Mouse (Mus musculus): ENCODE measurements around the gene Ndufs7.

The Ndufs7 gene

GRCm38 (mm10) chr10:80301256-80302081 is 52.5 kb downstream of the Ndufs7 start:
- POLR2A ChIA-PET = interaction anchor here in 3 of 4 experiments (0.6 to 11.0 kb wide), 11 partner anchors 9 to 372 kb away, joined by 3 to 143 read pairs (median 4); partner anchors contain the start of genes Rps15 (in 2 of the 3), Dazap1 (in 1 of the 3), Pcsk4 (in 1 of the 3) and Reep6 (in 1 of the 3)

GRCm38 (mm10) chr10:80302082-80302355 is 53.1 kb downstream of the Ndufs7 start:
- CTCF ChIA-PET = interaction anchor here in 2 of 4 experiments (0.8 to 1.1 kb wide), 2 partner anchors 72 kb away, joined by 3 read pairs; no protein-coding TSS in a partner anchor
- POLR2A ChIA-PET = interaction anchor here in 3 of 4 experiments (0.5 to 11.0 kb wide), 10 partner anchors 9 to 371 kb away, joined by 3 to 143 read pairs (median 4); partner anchors contain the start of genes Rps15 (in 2 of the 3), Dazap1 (in 1 of the 3), Pcsk4 (in 1 of the 3) and Reep6 (in 1 of the 3)

More at GRCm38 (mm10) chr10:80301256-80302081, 52.5 kb downstream of the Ndufs7 start:
- CTCF ChIA-PET = interaction anchor here in 2 of 4 experiments (0.8 to 1.1 kb wide), 2 partner anchors 72 kb away, joined by 3 read pairs; no protein-coding TSS in a partner anchor

GRCm38 (mm10) chr10:80302471-80302881 is 53.6 kb downstream of the Ndufs7 start:
- POLR2A ChIA-PET = interaction anchor here in 3 of 4 experiments (0.5 to 11.0 kb wide), 11 partner anchors 8 to 371 kb away, joined by 3 to 143 read pairs (median 4); partner anchors contain the start of genes Rps15 (in 2 of the 3), Apc2 (in 1 of the 3), Dazap1 (in 1 of the 3) and Pcsk4 (in 1 of the 3)
- CTCF ChIA-PET = interaction anchor here in 2 of 4 experiments (1.1 to 1.3 kb wide), 2 partner anchors 71 to 72 kb away, joined by 3 read pairs; no protein-coding TSS in a partner anchor

- ChIA-PET CTCF (interaction anchor here (0.6 to 1.6 kb wide), 17 partner anchors 9 to 1550 kb away, joined by 3 to 8 read pairs (median 5); partner anchors contain the start of genes Adamtsl5 (in 1 of the 4), Apc2 (in 1 of the 4), Pcsk4 (in 1 of the 4) and Reep6 (in 1 of the 4)), POLR2A (interaction anchor here (0.5 to 3.0 kb wide), 43 partner anchors 8 to 1180 kb away, joined by 3 to 76 read pairs (median 4); partner anchors contain the start of genes Rps15 (in 4 of the 4), Apc2 (in 3 of the 4), Pcsk4 (in 2 of the 4) and Reep6 (in 2 of the 4))
Observed at GRCm38 (mm10) chr10:80304458-80304857, 55.5 kb downstream of the Ndufs7 start.

- POLR2A ChIA-PET = interaction anchor here (0.6 to 3.0 kb wide), 40 partner anchors 8 to 1179 kb away, joined by 3 to 76 read pairs (median 4); partner anchors contain the start of genes Rps15 (in 4 of the 4), Apc2 (in 3 of the 4), Pcsk4 (in 2 of the 4) and Reep6 (in 2 of the 4)
- CTCF ChIA-PET = interaction anchor here in 3 of 4 experiments (0.6 to 1.6 kb wide), 16 partner anchors 10 to 577 kb away, joined by 3 to 14 read pairs (median 4); partner anchors contain the start of genes Adamtsl5 (in 1 of the 3), Apc2 (in 1 of the 3), Pcsk4 (in 1 of the 3) and Reep6 (in 1 of the 3)
Observed at GRCm38 (mm10) chr10:80304862-80305261, 55.9 kb downstream of the Ndufs7 start.

Data from embryonic stem cell, embryonic (primary cell).